Mouse (Mus musculus) cerebellum, adult 11-12 months (tissue): ENCODE measurements around the gene Gcnt4.

Experiments used
- DNase-seq: peaks from one replicate; pipeline ENCODE4 v3.0.0; 2022

Gcnt4 gene

DNA sequence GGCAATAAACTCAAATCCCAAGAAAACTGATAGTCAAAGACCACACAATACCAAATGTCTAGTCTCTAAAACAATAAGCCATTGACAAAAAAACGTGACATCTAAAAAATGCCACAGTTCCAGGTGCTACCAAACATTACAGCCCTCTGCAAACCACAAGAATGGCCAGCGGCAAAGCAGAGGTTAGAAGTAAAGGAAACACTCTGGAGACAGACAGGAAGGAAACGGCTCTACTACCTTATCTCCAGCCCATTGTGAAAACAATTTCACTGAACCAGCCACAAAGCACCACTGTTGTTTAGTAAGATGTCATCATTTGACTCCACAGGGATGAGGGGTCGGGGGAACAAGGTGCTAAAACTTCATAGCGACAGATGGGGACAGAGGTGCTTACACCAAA, 70.8 kb downstream of the Gcnt4 start:
- DNase-seq: no peak

DNA sequence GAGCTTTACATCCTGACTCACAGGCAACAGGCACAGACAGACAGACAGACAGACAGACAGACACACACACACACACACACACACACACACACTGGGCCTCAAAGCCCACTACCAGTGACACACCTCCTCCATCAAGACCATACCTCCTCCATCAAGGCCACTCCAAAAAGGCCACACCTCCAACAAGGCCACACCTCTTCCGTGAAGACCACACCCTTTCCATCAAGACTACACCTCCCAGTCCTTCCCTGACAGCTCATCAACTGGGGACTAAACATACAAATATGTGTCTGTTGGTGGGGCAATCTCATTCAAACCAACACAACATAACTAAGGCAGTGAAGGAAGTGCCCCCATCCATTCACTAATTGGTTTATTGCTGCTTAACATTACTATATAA, 72.6 kb downstream of the Gcnt4 start:
- no peak for DNase-seq
